Mouse (Mus musculus) liver, embryonic 15.5 days (tissue): ENCODE measurements around the gene Imp4. TPM values are rescaled to one million over a fixed set of nuclear protein-coding genes. Genes with fewer than 3 reads are reported as not detected.
A peak's percentile ranks its signal among the peaks of the same experiment; 100 is the strongest.

Experiments
- ATAC-seq: fragments of 200-750 bp; cut with Nextera tagmentation; 2 replicates; pipeline ENCODE4 v1.8.0; 2017; ENCODE audit warnings: moderate number of reproducible peaks, mild to moderate bottlenecking, moderate library complexity; ENCODE audit not compliant: insufficient read depth
- H3K27ac ChIP-seq: fragments of 300-500 bp; sonication (generic); replicated peaks from 2 replicates; pipeline ENCODE4 v1.5.1; 2015; ENCODE audit warnings: mild to moderate bottlenecking, inconsistent platforms
- H3K27me3 ChIP-seq: fragments of 300-500 bp; sonication (generic); 2 replicates; pipeline ENCODE4 v1.6.1; 2015; ENCODE audit warnings: mild to moderate bottlenecking, inconsistent platforms
- H3K36me3 ChIP-seq: fragments of 300-500 bp; sonication (generic); replicated peaks from 2 replicates; pipeline ENCODE4 v1.6.1; 2015; ENCODE audit warnings: moderate library complexity, mild to moderate bottlenecking, inconsistent platforms
- H3K4me1 ChIP-seq: fragments of 300-500 bp; sonication (generic); replicated peaks from 2 replicates; pipeline ENCODE4 v1.6.1; 2015; ENCODE audit warnings: inconsistent platforms
- H3K4me2 ChIP-seq: fragments of 300-500 bp; sonication (generic); 2 replicates; pipeline ENCODE4 v1.6.1; 2015; ENCODE audit warnings: moderate library complexity, mild to moderate bottlenecking, inconsistent platforms
- H3K4me3 ChIP-seq: fragments of 300-500 bp; sonication (generic); replicated peaks from 2 replicates; pipeline ENCODE4 v1.5.1; 2015; ENCODE audit warnings: mild to moderate bottlenecking, inconsistent platforms
- H3K9ac ChIP-seq: fragments of 300-500 bp; sonication (generic); 2 replicates; pipeline ENCODE4 v1.6.1; 2015; ENCODE audit warnings: moderate library complexity, mild to moderate bottlenecking, inconsistent platforms
- H3K9me3 ChIP-seq: fragments of 300-500 bp; sonication (generic); replicated peaks from 2 replicates; pipeline ENCODE4 v1.6.1; 2016; ENCODE audit warnings: inconsistent platforms
- WGBS: fragments of 180-500 bp; shearing (Covaris S2); methylation state at CpG from one replicate; pipeline ENCODE4 v1.1.7; 2015; ENCODE audit warnings: mixed read lengths; ENCODE audit not compliant: insufficient replicate concordance; 5-methylcytosine and 5-hydroxymethylcytosine counted together
- polyA plus RNA-seq: library from polyadenylated mRNA; unstranded; fragments of >200 nt; fragmentation: Nextera tagmentation; extraction: Ambion mirVana; gene quantifications from 2 replicates; pipeline ENCODE4 v1.2.1, GENCODE M21; 2015

Gene Imp4
- polyA plus RNA-seq, result 52.0 and 53.2 TPM in 2 replicates

DNA sequence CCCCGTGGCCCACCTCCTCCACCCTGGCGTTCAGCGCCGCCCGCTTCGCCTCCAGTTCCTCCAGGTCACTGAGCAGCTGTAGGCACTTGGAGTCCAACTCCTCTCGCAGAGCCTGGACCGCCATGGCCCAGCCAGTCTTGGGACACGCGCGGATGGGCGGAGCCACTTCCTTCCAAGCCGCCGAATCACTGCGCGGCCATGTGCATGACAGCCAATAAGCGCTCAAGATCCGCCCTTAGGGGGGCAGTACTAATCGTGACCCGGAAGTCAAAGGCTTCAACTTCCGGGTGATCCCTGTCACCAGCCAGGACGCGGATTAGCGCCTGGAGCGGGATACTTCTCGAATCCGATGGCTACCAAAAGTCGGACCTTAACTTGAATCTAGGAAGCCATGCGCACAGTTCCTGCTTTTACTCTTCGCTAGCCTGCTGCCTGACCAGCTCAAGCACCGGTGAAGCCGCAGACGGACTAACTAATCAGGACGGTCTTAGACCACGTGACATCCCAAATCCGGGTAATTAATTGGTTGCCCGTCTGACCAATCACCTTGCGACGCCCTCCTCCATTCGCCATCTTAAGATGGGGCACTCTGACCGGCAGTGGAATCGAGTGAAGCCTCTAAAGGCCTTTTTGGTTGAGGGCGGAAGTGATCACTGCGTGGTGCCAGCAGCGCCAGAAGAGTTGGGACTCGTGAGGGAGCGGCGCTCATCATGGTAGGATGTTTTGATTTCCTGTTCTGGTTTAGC lies at the start of gene Imp4, which contains the start of gene Ccdc115:
Gene Imp4 (plus strand): TSS at position 637 of the 746 bp plus-strand sequence.
Gene Ccdc115 (minus strand): TSS at position 458 of the 746 bp plus-strand sequence.
- H3K27ac ChIP-seq, result peak within 1 kb of the TSS; percentile 71
- H3K9ac ChIP-seq, result peak within 1 kb of the TSS; percentile 62
- WGBS, result under 1% methylated on average over 48 of the region's 48 CpGs
- H3K4me2 ChIP-seq, result peak within 1 kb of the TSS; percentile 87
- peaks cover 33% of the 10 kb centered on the region for H3K36me3 ChIP-seq
- peak within 1 kb of the TSS; percentile 76 for H3K4me3 ChIP-seq
- peak; percentile 95 for ATAC-seq
- H3K9me3 ChIP-seq, result no peaks in the 10 kb centered on the region
- no peaks in the 10 kb centered on the region for H3K27me3 ChIP-seq
- H3K4me1 ChIP-seq, result peaks cover 39% of the 10 kb centered on the region

DNA sequence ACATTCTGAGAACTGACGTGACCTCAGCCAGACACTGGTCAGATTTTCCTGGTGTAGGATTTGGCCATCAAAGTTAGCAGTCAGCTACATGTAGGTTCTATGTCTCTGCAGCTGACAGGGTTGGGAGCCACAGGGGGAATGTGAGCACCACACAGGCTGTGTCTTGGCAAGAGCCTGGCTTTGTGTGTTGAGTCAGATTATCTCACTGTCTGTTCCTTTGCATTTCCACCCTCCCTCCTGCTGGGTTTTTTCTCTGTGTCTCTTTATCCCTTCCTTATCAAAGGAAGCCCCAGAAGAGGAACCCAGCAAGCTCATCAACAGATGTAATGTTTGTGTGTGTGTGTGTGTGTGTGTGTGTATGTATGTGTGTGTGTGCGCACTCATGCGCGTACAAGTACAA lies 43.3 kb upstream of the Imp4 start:
- H3K27ac ChIP-seq, result no peak overlapping the region
- no peak for ATAC-seq
- no peak overlapping the region for H3K4me2 ChIP-seq
- H3K4me1 ChIP-seq, result no peaks in the 10 kb centered on the region
- WGBS, result 67% methylated on average over 4 of the region's 4 CpGs
- H3K27me3 ChIP-seq, result no peaks in the 10 kb centered on the region
- H3K9ac ChIP-seq, result no peak overlapping the region
- H3K36me3 ChIP-seq, result no peaks in the 10 kb centered on the region
- no peak overlapping the region for H3K4me3 ChIP-seq
- no peaks in the 10 kb centered on the region for H3K9me3 ChIP-seq

DNA sequence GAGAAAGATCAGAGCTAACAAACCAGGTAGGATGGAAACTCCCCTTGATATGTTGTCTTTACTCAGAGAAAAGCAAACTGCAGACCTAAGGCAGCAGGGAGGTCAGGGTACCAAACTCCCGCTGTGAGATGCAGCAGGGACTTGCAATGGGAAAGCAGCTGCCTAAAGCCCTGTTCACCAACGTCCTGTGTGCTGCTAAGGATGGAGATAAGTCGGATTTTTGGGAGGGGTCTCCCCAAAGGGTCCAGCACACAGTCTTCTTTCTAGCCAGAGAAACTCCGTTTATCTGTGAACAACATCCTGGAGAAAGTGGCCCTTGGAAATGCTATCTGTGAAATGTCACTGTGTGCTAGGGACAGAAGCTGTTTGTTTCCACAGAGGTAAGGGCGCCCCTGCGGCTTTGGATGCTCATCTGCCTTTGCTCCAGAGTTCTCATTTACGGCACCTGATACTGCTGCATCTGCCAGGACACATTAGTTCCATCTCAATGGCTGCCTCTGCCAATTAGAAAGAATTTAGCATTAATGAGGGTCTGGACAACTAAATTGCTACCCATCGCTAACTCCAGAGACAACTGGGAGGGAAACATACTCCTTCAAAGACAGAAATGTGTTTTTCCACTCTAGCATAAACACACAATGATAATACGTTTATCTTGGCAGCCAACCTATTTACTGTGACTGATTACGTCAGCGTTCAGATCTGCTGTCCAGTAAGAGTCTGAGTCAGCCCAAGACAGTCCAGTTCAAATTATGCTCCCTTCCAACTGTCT lies 40.3 kb upstream of the Imp4 start:
- ATAC-seq, result no peak

DNA sequence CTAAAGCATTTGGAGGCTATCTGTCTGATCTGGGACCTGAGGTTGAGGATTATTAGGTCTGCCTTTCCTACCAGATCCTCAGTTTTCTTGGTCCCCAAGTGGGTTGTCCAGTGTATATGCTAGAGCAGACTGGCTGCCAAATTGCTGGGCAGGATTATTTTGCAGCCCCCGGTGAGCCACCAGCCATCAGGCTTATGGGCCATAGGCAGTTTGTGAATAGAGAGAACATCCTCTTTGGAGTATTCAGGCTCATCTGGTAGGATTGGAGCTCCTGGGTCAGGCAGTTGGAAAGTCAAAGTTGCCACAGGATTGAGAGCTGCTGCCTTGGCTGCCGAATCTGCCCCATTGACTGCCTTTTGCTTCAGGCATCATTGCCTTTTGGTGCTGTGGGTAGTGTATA lies 11.2 kb upstream of the Imp4 start:
- no peak for ATAC-seq
- Histone ChIP-seq H3K4me3 (no peak overlapping the region), H3K36me3 (peaks cover 22% of the 10 kb centered on the region; the same call in 1 of the 2 replicates), H3K9ac (no peak overlapping the region), H3K4me2 (no peak overlapping the region), H3K27me3 (no peaks in the 10 kb centered on the region), H3K27ac (no peak overlapping the region), H3K4me1 (peaks cover 9% of the 10 kb centered on the region), H3K9me3 (no peaks in the 10 kb centered on the region)
- WGBS, result 76% methylated on average over 2 of the region's 2 CpGs

More for the DNA sequence above, 40.3 kb upstream of the Imp4 start:
- Histone ChIP-seq H3K36me3 (no peaks in the 10 kb centered on the region), H3K9me3 (no peaks in the 10 kb centered on the region), H3K4me3 (no peak overlapping the region), H3K27ac (no peak overlapping the region), H3K27me3 (no peaks in the 10 kb centered on the region), H3K4me2 (no peak overlapping the region), H3K9ac (no peak overlapping the region), H3K4me1 (no peaks in the 10 kb centered on the region)
- 41% methylated on average over 11 of the region's 11 CpGs for WGBS

DNA sequence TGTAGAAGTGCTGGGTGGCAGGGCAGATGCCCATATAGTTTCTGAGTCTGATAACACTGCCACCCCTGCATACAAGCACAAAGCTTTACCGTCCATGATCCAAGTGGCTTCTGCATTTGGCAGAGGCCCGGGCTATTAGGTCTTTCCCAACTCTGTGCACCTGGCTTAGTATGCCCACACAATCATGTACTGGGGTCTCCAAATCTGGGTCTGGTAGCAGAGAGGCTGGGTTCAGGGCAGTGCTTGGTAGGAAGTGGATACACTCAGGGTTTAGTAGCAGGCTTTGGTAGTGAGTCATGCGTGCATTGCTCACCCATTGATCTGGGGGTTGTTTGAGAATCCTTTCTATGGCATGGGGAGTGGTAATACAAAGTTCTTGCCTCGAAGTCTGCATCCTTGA lies 10.4 kb upstream of the Imp4 start:
- Histone ChIP-seq H3K9ac (no peak overlapping the region), H3K4me1 (peaks cover 17% of the 10 kb centered on the region), H3K36me3 (peaks cover 22% of the 10 kb centered on the region; the same call in 1 of the 2 replicates), H3K4me3 (no peak overlapping the region), H3K27me3 (no peaks in the 10 kb centered on the region), H3K9me3 (no peaks in the 10 kb centered on the region), H3K4me2 (no peak overlapping the region), H3K27ac (no peak overlapping the region)
- ATAC-seq, result no peak
- 73% methylated on average over 4 of the region's 4 CpGs for WGBS

DNA sequence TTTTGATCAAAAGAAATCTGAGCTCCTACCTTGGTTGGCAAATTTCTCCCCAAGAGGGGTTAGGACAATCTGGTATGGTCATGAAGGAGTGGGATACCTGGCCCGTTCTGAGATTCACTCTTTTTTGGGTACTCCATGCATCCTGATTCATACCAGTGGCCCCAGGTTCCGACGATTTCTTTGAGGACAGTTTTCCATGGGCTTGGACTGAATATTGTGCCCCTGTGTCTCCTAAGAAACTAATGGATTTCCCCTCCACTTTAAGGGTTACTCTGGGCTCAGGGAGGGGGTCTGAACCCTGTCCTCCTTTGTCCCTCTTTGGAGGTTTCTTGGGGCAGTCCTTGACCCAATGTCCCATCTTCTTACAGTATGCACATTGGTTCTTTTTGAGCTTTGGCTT lies 8.7 kb upstream of the Imp4 start:
- peaks cover 27% of the 10 kb centered on the region for H3K4me1 ChIP-seq
- WGBS, result 67% methylated on average over 3 of the region's 3 CpGs
- no peak overlapping the region for H3K4me3 ChIP-seq
- no peak overlapping the region for H3K4me2 ChIP-seq
- H3K9me3 ChIP-seq, result no peaks in the 10 kb centered on the region
- no peak for ATAC-seq
- no peak overlapping the region for H3K9ac ChIP-seq
- H3K27ac ChIP-seq, result no peak overlapping the region
- no peaks in the 10 kb centered on the region for H3K27me3 ChIP-seq
- H3K36me3 ChIP-seq, result peaks cover 22% of the 10 kb centered on the region; the same call in 1 of the 2 replicates

DNA sequence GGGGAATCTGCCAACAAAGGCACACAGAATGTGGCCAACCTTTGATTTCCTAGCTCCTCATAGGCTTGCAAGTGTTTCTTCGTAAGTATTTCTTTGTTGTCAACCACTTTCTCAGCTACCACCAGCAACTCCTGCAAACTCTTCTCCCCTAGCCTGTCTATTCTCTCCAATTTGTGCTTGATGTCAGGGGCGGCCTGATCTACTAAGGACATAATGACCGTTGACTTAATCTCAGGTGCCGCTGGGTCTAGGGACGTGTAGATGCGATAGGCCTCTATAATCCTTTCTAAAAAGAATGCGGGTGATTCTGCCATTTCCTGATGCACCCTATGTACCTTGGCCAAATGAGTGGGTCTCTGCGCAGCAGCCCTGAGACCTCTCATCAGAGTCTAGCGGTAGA lies 8.2 kb upstream of the Imp4 start:
- no peak for ATAC-seq
- H3K4me2 ChIP-seq, result no peak overlapping the region
- WGBS, result 86% methylated on average over 9 of the region's 9 CpGs

DNA sequence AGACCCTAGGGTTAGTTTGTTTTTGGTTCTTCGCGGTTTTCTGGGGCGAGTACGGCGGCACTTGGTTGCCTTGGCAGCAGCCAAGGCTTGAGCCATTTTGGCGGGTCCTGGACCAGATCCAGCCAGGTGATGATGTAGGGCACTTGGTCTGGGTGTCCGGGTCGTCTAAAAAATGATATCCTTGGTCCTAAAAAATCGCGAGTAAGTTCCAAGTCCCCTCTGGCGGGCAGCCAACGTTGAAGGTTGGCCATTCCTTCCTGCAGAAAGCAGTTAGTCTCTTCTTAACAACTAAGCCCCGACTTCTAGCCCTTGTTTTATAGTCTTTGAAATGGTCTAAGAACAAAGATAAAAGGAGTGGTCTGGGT lies 7.3 kb upstream of the Imp4 start:
- ATAC-seq, result no peak
- Histone ChIP-seq H3K4me1 (peaks cover 27% of the 10 kb centered on the region), H3K27me3 (no peaks in the 10 kb centered on the region), H3K9ac (no peak overlapping the region), H3K36me3 (peaks cover 23% of the 10 kb centered on the region; the same call in 1 of the 2 replicates), H3K4me2 (peak overlapping the region; percentile 81), H3K4me3 (peak overlapping the region; percentile 73), H3K27ac (no peak overlapping the region), H3K9me3 (no peaks in the 10 kb centered on the region)
- WGBS, result 58% methylated on average over 13 of the region's 13 CpGs

More for the DNA sequence above, 8.2 kb upstream of the Imp4 start:
- no peak overlapping the region for H3K27ac ChIP-seq
- H3K36me3 ChIP-seq, result peaks cover 22% of the 10 kb centered on the region; the same call in 1 of the 2 replicates
- no peak overlapping the region for H3K4me3 ChIP-seq
- H3K9ac ChIP-seq, result no peak overlapping the region
- H3K27me3 ChIP-seq, result no peaks in the 10 kb centered on the region
- peaks cover 27% of the 10 kb centered on the region for H3K4me1 ChIP-seq
- H3K9me3 ChIP-seq, result no peaks in the 10 kb centered on the region

DNA sequence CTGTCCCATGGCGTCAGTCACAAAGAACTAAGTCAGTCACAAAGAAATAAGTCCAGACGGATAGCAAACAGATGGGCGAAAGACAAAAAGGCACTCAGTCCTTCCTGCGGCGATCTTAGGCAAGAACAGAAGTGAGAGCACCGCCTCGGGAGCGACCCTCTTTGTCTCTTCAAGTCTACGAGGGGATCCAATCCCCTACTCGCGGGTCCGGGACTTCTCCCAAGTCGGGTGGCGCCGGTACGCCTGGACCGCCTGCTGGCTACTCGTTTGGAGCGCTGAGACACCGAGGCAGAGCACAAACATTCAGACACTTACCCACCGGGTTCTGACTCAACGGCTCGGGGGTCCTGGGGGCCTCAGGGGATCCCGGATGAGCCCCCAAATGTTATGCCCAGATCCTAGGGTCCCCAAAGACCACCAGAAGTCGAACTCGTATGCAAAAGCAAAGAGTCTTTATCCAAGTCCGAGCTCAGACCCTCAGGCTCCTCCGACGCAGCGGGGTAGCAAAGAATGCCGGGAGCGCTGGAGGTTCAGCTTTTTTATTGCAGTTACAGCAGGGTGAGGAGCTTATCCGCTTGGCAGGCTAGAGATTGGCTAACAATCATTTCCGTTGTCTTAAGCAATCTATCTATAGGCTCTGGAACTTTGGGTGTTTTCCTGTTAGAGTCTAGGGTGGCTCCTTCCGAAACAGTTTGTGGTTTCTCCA lies 6.7 kb upstream of the Imp4 start:
- ATAC-seq, result 0 out of 2 replicates have a peak, but pooled peaks have one; percentile 24
- H3K27ac ChIP-seq, result peak overlapping the region; percentile 53; the same call in 1 of the 2 replicates

DNA sequence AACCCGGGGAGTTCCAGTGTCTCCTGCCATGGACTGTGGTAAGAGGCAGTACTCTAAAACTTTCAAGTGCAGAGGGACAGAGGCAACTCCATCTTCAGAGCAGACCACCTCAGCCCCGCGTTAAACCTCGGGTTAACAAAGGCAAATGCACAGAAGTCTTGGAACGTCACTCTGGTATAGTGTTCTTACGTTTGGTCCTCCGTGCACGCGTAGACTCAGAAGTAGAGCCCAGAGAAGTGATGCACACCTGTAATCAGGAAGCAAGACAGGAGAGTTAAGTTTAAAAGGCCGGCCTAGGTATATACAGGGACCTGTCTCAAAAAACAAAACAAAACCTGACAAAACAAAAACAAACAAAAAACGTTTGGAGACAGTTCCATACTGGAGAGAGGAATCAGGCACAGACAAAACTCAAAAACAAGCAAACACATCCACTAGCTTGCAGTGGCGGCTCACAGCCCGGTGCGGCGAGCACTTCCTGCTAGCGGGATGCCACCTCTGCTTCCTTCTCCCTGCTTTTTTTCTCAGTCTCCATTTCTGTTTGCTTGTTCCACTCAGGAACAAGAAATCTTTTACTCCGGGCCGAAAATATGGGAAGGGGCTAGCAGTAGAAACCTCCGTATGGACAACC lies 5.6 kb upstream of the Imp4 start:
- no peak for ATAC-seq
- H3K4me3 ChIP-seq, result peak overlapping the region; percentile 73
- 10% methylated on average over 19 of the region's 19 CpGs for WGBS
- peak overlapping the region; percentile 48 for H3K9ac ChIP-seq
- peaks cover 38% of the 10 kb centered on the region for H3K4me1 ChIP-seq
- peak overlapping the region; percentile 81 for H3K4me2 ChIP-seq
- H3K36me3 ChIP-seq, result peaks cover 29% of the 10 kb centered on the region; the same call in 1 of the 2 replicates
- no peaks in the 10 kb centered on the region for H3K27me3 ChIP-seq
- no peaks in the 10 kb centered on the region for H3K9me3 ChIP-seq
- peak overlapping the region; percentile 53 for H3K27ac ChIP-seq

More for the DNA sequence above, 6.7 kb upstream of the Imp4 start:
- Histone ChIP-seq H3K4me3 (peak overlapping the region; percentile 73), H3K9ac (0 out of 2 replicates have a peak overlapping the region, but pooled peaks have one; percentile 19), H3K9me3 (no peaks in the 10 kb centered on the region), H3K4me2 (peak overlapping the region; percentile 81), H3K36me3 (peaks cover 29% of the 10 kb centered on the region; the same call in 1 of the 2 replicates), H3K27me3 (no peaks in the 10 kb centered on the region), H3K4me1 (peaks cover 28% of the 10 kb centered on the region)
- WGBS, result 20% methylated on average over 35 of the region's 35 CpGs
